Comparison of ENCODE assay signal across 9 mouse cellular contexts in genomic region chr1:193256289-193256577, GRCm38 (mm10). TPM values are rescaled to one million over a fixed set of nuclear protein-coding genes. Genes with fewer than 3 reads are reported as not detected.
A peak's percentile ranks its signal among the peaks of the same experiment; 100 is the strongest.
DNase-seq lines count a peak whose midpoint lies in the region; ATAC-seq and TF ChIP-seq lines count a peak whose summit lies in the region.
"Had no signal": no experiment of that assay in that cellular context is flagged by ENCODE, and none has a peak within 500 bp of the region (broad histone marks: within the 10 kb centered on the region; RNA-seq: fewer than 3 reads in every experiment).

No protein-coding gene starts in this region.

- no peak for TF ChIP-seq EP300 in lung, postnatal 0 days (IDR thresholded peaks at IDR 0.05)

- DNase-seq in hindbrain, embryonic 14.5 days (ENCODE audit: low spot score) = no peak
- no peak for DNase-seq in lung, postnatal 0 days (ENCODE audit: low spot score)
- no peak for DNase-seq in lung, postnatal 25 days (ENCODE audit: low spot score)
- no peak for DNase-seq in hindbrain, postnatal 0 days (ENCODE audit: low spot score)
- no peak for DNase-seq in adrenal gland, adult 8-10 months
- DNase-seq in adrenal gland, postnatal 36 days = no peak

- H3K27ac ChIP-seq in hindbrain, embryonic 12.5 days = no peak overlapping the region
- H3K27ac ChIP-seq in hindbrain, embryonic 14.5 days = no peak overlapping the region
- H3K27ac ChIP-seq in lung, postnatal 0 days (ENCODE audit: low read length) = no peak overlapping the region
- H3K27ac ChIP-seq in hindbrain, postnatal 0 days = no peak overlapping the region
- H3K27ac ChIP-seq in stomach, embryonic 15.5 days = no peak overlapping the region
- H3K27ac ChIP-seq: macrophage had no signal

- no peaks in the 10 kb centered on the region for H3K36me3 ChIP-seq in hindbrain, embryonic 12.5 days
- no peaks in the 10 kb centered on the region for H3K36me3 ChIP-seq in hindbrain, embryonic 14.5 days (replicated peaks; ENCODE audit: control insufficient read depth, insufficient read depth)
- H3K36me3 ChIP-seq in lung, postnatal 0 days (ENCODE audit: insufficient read depth, low read length) = no peaks in the 10 kb centered on the region
- H3K36me3 ChIP-seq in hindbrain, postnatal 0 days (ENCODE audit: insufficient read depth, low read length) = no peaks in the 10 kb centered on the region
- H3K36me3 ChIP-seq in stomach, embryonic 15.5 days = no peaks in the 10 kb centered on the region

- peak overlapping the region; percentile 24; the same call in 1 of the 2 replicates for H3K9ac ChIP-seq in hindbrain, embryonic 12.5 days
- no peak overlapping the region for H3K9ac ChIP-seq in hindbrain, embryonic 14.5 days
- H3K9ac ChIP-seq in lung, postnatal 0 days (replicated peaks; ENCODE audit: low read depth) = no peak overlapping the region
- no peak overlapping the region for H3K9ac ChIP-seq in hindbrain, postnatal 0 days (replicated peaks; ENCODE audit: low read length)
- no peak overlapping the region for H3K9ac ChIP-seq in stomach, embryonic 15.5 days

- no peaks in the 10 kb centered on the region for H3K9me3 ChIP-seq in hindbrain, embryonic 12.5 days (replicated peaks)
- no peaks in the 10 kb centered on the region for H3K9me3 ChIP-seq in hindbrain, embryonic 14.5 days (ENCODE audit: control insufficient read depth, low read length)
- H3K9me3 ChIP-seq in lung, postnatal 0 days (ENCODE audit: low read length) = no peaks in the 10 kb centered on the region
- H3K9me3 ChIP-seq in hindbrain, postnatal 0 days (ENCODE audit: low read length) = no peaks in the 10 kb centered on the region
- no peaks in the 10 kb centered on the region for H3K9me3 ChIP-seq in stomach, embryonic 15.5 days

- no peak overlapping the region for H3K4me3 ChIP-seq in hindbrain, embryonic 12.5 days
- no peak overlapping the region for H3K4me3 ChIP-seq in hindbrain, embryonic 14.5 days (replicated peaks; ENCODE audit: low read length)
- no peak overlapping the region for H3K4me3 ChIP-seq in lung, postnatal 0 days (ENCODE audit: low read depth, low read length)
- no peak overlapping the region for H3K4me3 ChIP-seq in hindbrain, postnatal 0 days (ENCODE audit: low read length)
- no peak overlapping the region for H3K4me3 ChIP-seq in stomach, embryonic 15.5 days (replicated peaks)

- TF ChIP-seq CTCF in lung, postnatal 0 days (IDR thresholded peaks at IDR 0.05) = no peak
- no peak for TF ChIP-seq CTCF in hindbrain, postnatal 0 days (IDR thresholded peaks at IDR 0.05; ENCODE audit: low read depth)

- H3K4me1 ChIP-seq in hindbrain, embryonic 12.5 days = no peaks in the 10 kb centered on the region
- H3K4me1 ChIP-seq in hindbrain, embryonic 14.5 days (replicated peaks; ENCODE audit: control insufficient read depth, insufficient read depth, low read length) = no peaks in the 10 kb centered on the region
- H3K4me1 ChIP-seq in lung, postnatal 0 days (ENCODE audit: insufficient read depth, low read depth, low read length) = no peaks in the 10 kb centered on the region; the same call in 1 of the 2 replicates
- no peaks in the 10 kb centered on the region for H3K4me1 ChIP-seq in hindbrain, postnatal 0 days (ENCODE audit: insufficient read depth, low read length)
- no peaks in the 10 kb centered on the region for H3K4me1 ChIP-seq in stomach, embryonic 15.5 days

- no peaks in the 10 kb centered on the region for H3K27me3 ChIP-seq in hindbrain, embryonic 12.5 days
- no peaks in the 10 kb centered on the region for H3K27me3 ChIP-seq in hindbrain, embryonic 14.5 days (ENCODE audit: control insufficient read depth, insufficient read depth, low read length)
- no peaks in the 10 kb centered on the region for H3K27me3 ChIP-seq in lung, postnatal 0 days (replicated peaks; ENCODE audit: insufficient read depth, low read length)
- no peaks in the 10 kb centered on the region for H3K27me3 ChIP-seq in hindbrain, postnatal 0 days (ENCODE audit: insufficient read depth, low read length)
- no peaks in the 10 kb centered on the region for H3K27me3 ChIP-seq in stomach, embryonic 15.5 days (replicated peaks)

- no peak overlapping the region for H3K4me2 ChIP-seq in hindbrain, embryonic 12.5 days (replicated peaks)
- no peak overlapping the region for H3K4me2 ChIP-seq in hindbrain, embryonic 14.5 days (replicated peaks)
- H3K4me2 ChIP-seq in lung, postnatal 0 days (replicated peaks; ENCODE audit: low read depth, low read length) = no peak overlapping the region
- no peak overlapping the region for H3K4me2 ChIP-seq in hindbrain, postnatal 0 days (ENCODE audit: low read depth, low read length)
- no peak overlapping the region for H3K4me2 ChIP-seq in stomach, embryonic 15.5 days

- 0 out of 2 replicates have a peak, but pooled peaks have one; percentile 40 for ATAC-seq in hindbrain, embryonic 12.5 days (ENCODE audit: low FRiP score)
- no peak; the same call in 1 of the 2 replicates for ATAC-seq in hindbrain, embryonic 14.5 days (ENCODE audit: low FRiP score)
- 0 out of 2 replicates have a peak, but pooled peaks have one; percentile 18 for ATAC-seq in lung, postnatal 0 days
- peak; percentile 45 for ATAC-seq in hindbrain, postnatal 0 days
- ATAC-seq in stomach, embryonic 15.5 days (ENCODE audit: insufficient read depth, low FRiP score, low read depth) = peak; percentile 71

RNA-seq across cellular contexts. Expression of gene Hsd11b1, which starts 7.6 kb away (rescaled TPM):
- 0.17 and 0.21 TPM in 2 replicates for polyA plus RNA-seq in hindbrain, embryonic 12.5 days (2016; fragmentation: Nextera tagmentation; extraction: Ambion mirVana)
- polyA plus RNA-seq in hindbrain, embryonic 14.5 days (2014; fragmentation: Nextera tagmentation; extraction: Ambion mirVana) = not detected in 2 replicates
- 184 and 200 TPM in 2 replicates for polyA plus RNA-seq in lung, postnatal 0 days (2015; fragmentation: Nextera tagmentation; extraction: Ambion mirVana)
- 2.3 and 2.5 TPM in 2 replicates for total RNA-seq in hindbrain, postnatal 0 days (2014; rRNA removed)
- 2.5 and 2.7 TPM in 2 replicates for polyA plus RNA-seq in hindbrain, postnatal 0 days (2015; fragmentation: Nextera tagmentation; extraction: Ambion mirVana)
- polyA plus RNA-seq in stomach, embryonic 15.5 days (2015; fragmentation: Nextera tagmentation; extraction: Ambion mirVana) = 1.8 and 2.4 TPM in 2 replicates
- total RNA-seq in adrenal gland, adult 8-10 months (2022) = 10 to 100 TPM; 58.1 to 94.0 (median 71.6) TPM
- total RNA-seq in adrenal gland, postnatal 36 days (2021) = 100 to 1,000 TPM; 102 to 117 TPM

RNA-seq across cellular contexts. Expression of gene G0s2, which starts 16.8 kb away (rescaled TPM):
- 6.4 and 7.1 TPM in 2 replicates for polyA plus RNA-seq in hindbrain, embryonic 12.5 days (2016; fragmentation: Nextera tagmentation; extraction: Ambion mirVana)
- 6.5 and 9.6 TPM in 2 replicates for polyA plus RNA-seq in hindbrain, embryonic 14.5 days (2014; fragmentation: Nextera tagmentation; extraction: Ambion mirVana)
- polyA plus RNA-seq in lung, postnatal 0 days (2015; fragmentation: Nextera tagmentation; extraction: Ambion mirVana) = 185 and 216 TPM in 2 replicates
- 7.4 and 12.1 TPM in 2 replicates for total RNA-seq in hindbrain, postnatal 0 days (2014; rRNA removed)
- polyA plus RNA-seq in hindbrain, postnatal 0 days (2015; fragmentation: Nextera tagmentation; extraction: Ambion mirVana) = 7.0 and 9.1 TPM in 2 replicates
- polyA plus RNA-seq in stomach, embryonic 15.5 days (2015; fragmentation: Nextera tagmentation; extraction: Ambion mirVana) = 30.6 and 38.3 TPM in 2 replicates
- 10 to 100 TPM; 48.8 to 85.1 (median 74.4) TPM for total RNA-seq in adrenal gland, adult 8-10 months (2022)
- 100 to 1,000 TPM; 117 to 162 TPM for total RNA-seq in adrenal gland, postnatal 36 days (2021)

RNA-seq across cellular contexts. Expression of gene Lamb3, which starts 48.7 kb away (rescaled TPM):
- polyA plus RNA-seq in hindbrain, embryonic 12.5 days (2016; fragmentation: Nextera tagmentation; extraction: Ambion mirVana) = 0.36 and 0.52 TPM in 2 replicates
- 0.18 and 0.31 TPM in 2 replicates for polyA plus RNA-seq in hindbrain, embryonic 14.5 days (2014; fragmentation: Nextera tagmentation; extraction: Ambion mirVana)
- polyA plus RNA-seq in lung, postnatal 0 days (2015; fragmentation: Nextera tagmentation; extraction: Ambion mirVana) = 62.8 and 63.1 TPM in 2 replicates
- total RNA-seq in hindbrain, postnatal 0 days (2014; rRNA removed) = 1.0 and 1.3 TPM in 2 replicates
- polyA plus RNA-seq in hindbrain, postnatal 0 days (2015; fragmentation: Nextera tagmentation; extraction: Ambion mirVana) = 0.36 and 0.52 TPM in 2 replicates
- 10.3 and 12.5 TPM in 2 replicates for polyA plus RNA-seq in stomach, embryonic 15.5 days (2015; fragmentation: Nextera tagmentation; extraction: Ambion mirVana)
- 1 to 10 TPM; 1.2 to 2.7 (median 1.5) TPM for total RNA-seq in adrenal gland, adult 8-10 months (2022)
- total RNA-seq in adrenal gland, postnatal 36 days (2021) = 1 to 10 TPM; 2.1 to 3.0 TPM
- polyA plus RNA-seq: macrophage had no signal

RNA-seq across cellular contexts. Expression of gene Traf3ip3, which starts 54.7 kb away (rescaled TPM):
- 2.6 and 3.6 TPM in 2 replicates for polyA plus RNA-seq in hindbrain, embryonic 12.5 days (2016; fragmentation: Nextera tagmentation; extraction: Ambion mirVana)
- 2.1 TPM in 2 replicates for polyA plus RNA-seq in hindbrain, embryonic 14.5 days (2014; fragmentation: Nextera tagmentation; extraction: Ambion mirVana)
- polyA plus RNA-seq in lung, postnatal 0 days (2015; fragmentation: Nextera tagmentation; extraction: Ambion mirVana) = 3.0 and 3.6 TPM in 2 replicates
- total RNA-seq in hindbrain, postnatal 0 days (2014; rRNA removed) = 0.78 and 1.5 TPM in 2 replicates
- 1.9 TPM in 2 replicates for polyA plus RNA-seq in hindbrain, postnatal 0 days (2015; fragmentation: Nextera tagmentation; extraction: Ambion mirVana)
- 3.9 and 5.6 TPM in 2 replicates for polyA plus RNA-seq in stomach, embryonic 15.5 days (2015; fragmentation: Nextera tagmentation; extraction: Ambion mirVana)
- total RNA-seq in adrenal gland, adult 8-10 months (2022) = 1 to 10 TPM; 1.6 to 3.9 (median 2.7) TPM
- total RNA-seq in adrenal gland, postnatal 36 days (2021) = 1 to 10 TPM in 1 of 2 experiments, under 1 TPM in 1; 0.95 to 2.1 TPM

Comparison
In these comparisons a context has a peak if more than half of its experiments do, and no peak if none do; other contexts are left out.
1. RNA of gene Hsd11b1, which starts 7.6 kb away (polyA plus RNA-seq): 184 to 200 TPM in lung, postnatal 0 days; 2.5 to 2.7 TPM in hindbrain, postnatal 0 days, 1.8 to 2.4 TPM in stomach, embryonic 15.5 days, 0.17 to 0.21 TPM in hindbrain, embryonic 12.5 days and not detected in hindbrain, embryonic 14.5 days; every median in the first group is over 10 times any median in the second.